Mouse (Mus musculus): ENCODE measurements at regions not wholly inside any gene's neighbourhood (a gene's known extent, or its start where the extent isn't known, plus 50 kb on each side); places are given as distances from the start of the nearest gene placed in this dataset.
A peak's percentile ranks its signal among the peaks of the same experiment; 100 is the strongest.

DNA sequence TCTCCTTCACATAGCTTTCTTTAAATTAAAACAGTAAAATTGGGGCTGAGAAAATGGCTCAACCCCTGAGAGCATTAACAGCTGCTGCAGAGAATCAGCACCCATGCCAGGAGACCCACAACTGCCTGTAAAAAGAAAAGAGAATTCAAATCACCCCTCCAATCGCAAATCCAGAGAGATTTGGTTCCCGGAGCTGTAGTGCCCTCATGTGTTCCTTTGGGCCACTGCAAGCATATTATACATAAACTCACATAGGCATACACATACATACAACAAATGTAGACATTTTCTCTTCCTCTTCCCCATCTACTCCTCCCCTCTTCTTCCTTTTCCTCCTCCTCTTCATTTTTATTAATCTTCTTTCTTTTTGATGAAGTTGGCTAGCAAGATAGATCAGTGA is 616.5 kb downstream of the Dok5 start:
- WGBS = 89% methylated on average over 2 of the region's 2 CpGs
- H3K4me2 ChIP-seq = no peak overlapping the region
- no peak overlapping the region for H3K27ac ChIP-seq (replicated peaks)
- H3K27me3 ChIP-seq = no peaks in the 10 kb centered on the region
- H3K36me3 ChIP-seq = no peaks in the 10 kb centered on the region
- H3K9ac ChIP-seq = no peak overlapping the region
- H3K4me1 ChIP-seq (replicated peaks) = no peaks in the 10 kb centered on the region
- H3K4me3 ChIP-seq = no peak overlapping the region
- no peaks in the 10 kb centered on the region for H3K9me3 ChIP-seq
- ATAC-seq (ENCODE audit: low read depth) = no peak

DNA sequence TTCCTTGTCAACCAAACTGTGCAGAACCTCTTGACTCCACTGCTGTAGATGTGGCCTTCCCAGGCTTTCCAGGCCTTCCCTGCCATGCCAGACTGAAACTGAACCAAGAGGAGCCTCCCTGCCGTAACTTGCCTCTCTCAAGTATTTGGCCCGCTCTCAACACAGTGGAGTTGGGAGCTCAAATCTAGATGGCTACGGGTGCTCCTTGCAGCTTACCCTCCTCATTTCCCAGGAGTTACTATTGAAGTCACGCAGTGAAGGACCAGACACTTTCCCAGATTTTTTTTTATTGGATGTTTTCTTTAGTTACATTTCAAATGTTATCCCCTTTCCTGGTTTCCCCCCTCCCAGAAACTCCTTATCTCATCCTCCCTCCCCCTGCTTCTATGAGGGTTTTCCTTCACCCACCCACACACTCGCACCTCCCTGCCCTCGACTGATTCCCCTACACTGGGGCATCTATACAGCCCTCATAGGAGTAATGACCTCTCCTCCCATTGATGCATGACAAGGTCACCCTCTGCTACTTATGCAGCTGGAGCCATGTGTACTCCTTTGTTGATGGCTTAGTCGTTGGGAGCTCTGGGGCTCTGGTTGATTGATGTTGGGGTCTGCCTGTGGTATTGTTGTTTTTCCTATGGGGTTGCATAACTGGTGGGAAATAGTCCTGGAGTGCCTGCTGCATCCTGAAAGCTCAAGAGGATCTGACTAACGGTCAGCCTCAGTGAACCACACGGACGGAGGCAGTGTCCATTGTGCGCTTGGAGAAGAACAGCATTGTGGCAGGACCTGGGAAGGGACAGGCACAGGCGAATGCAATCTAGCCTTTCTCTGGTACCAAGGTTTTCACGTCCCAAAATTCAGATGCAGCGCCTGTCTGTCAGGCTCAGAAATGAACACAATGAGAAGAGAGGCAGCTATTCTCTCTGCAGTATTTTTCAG is 602.5 kb downstream of the Dok5 start:
- ATAC-seq (ENCODE audit: low read depth) = no peak
- H3K9me3 ChIP-seq = no peaks in the 10 kb centered on the region
- H3K27ac ChIP-seq (replicated peaks) = no peak overlapping the region
- H3K9ac ChIP-seq = no peak overlapping the region
- peaks cover 4% of the 10 kb centered on the region; the same call in 1 of the 2 replicates for H3K4me1 ChIP-seq (replicated peaks)
- H3K4me2 ChIP-seq = no peak overlapping the region
- H3K4me3 ChIP-seq = no peak overlapping the region
- no peaks in the 10 kb centered on the region for H3K27me3 ChIP-seq
- 44% methylated on average over 14 of the region's 14 CpGs for WGBS
- H3K36me3 ChIP-seq = no peaks in the 10 kb centered on the region

DNA sequence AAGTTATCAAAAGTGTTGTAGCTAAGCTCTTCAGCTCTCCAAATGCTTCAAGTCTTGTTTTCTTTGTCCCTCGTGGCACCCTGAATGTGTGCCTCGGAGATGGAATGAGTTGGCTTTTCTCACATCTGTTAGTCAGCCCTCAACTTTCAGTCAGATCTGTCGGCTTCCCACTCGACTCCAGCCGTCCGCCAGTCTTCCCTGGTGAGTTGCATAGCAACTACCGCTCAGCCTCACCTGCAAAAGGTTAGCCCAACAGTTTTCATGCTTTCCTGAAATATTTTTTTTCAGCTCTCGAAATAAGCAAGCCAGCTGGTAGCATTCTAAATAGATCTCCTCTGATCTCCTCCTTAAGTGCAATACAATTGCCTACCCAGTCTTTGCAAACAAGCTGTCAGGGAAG is 601.2 kb downstream of the Dok5 start:
- no peaks in the 10 kb centered on the region for H3K27me3 ChIP-seq
- no peak overlapping the region for H3K4me2 ChIP-seq
- no peaks in the 10 kb centered on the region for H3K9me3 ChIP-seq
- 92% methylated on average over 8 of the region's 8 CpGs for WGBS
- no peak overlapping the region for H3K27ac ChIP-seq (replicated peaks)
- H3K9ac ChIP-seq = no peak overlapping the region
- peaks cover 4% of the 10 kb centered on the region; the same call in 1 of the 2 replicates for H3K4me1 ChIP-seq (replicated peaks)
- no peak overlapping the region for H3K4me3 ChIP-seq
- no peak for ATAC-seq (ENCODE audit: low read depth)
- H3K36me3 ChIP-seq = no peaks in the 10 kb centered on the region

DNA sequence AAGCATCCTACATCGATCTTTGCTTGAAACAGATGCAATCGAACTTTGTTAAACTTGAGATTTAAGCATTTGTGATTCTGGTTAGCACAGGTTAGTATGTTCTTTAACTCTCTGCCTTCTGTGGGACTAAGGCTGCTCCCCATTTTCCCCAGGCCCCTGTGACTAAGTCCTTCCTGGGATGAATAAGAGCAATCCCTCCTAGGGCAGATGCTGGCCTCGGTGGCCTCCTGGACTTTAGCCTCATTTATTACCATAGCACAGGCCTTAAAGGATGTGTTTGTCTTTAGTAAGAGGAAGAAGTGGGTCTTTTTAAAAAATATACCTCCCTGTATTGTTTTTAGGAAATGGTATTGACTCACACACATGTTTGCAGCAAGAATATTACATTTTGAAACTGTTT is 599.9 kb downstream of the Dok5 start:
- no peak for ATAC-seq (ENCODE audit: low read depth)
- 95% methylated on average over 3 of the region's 3 CpGs for WGBS

DNA sequence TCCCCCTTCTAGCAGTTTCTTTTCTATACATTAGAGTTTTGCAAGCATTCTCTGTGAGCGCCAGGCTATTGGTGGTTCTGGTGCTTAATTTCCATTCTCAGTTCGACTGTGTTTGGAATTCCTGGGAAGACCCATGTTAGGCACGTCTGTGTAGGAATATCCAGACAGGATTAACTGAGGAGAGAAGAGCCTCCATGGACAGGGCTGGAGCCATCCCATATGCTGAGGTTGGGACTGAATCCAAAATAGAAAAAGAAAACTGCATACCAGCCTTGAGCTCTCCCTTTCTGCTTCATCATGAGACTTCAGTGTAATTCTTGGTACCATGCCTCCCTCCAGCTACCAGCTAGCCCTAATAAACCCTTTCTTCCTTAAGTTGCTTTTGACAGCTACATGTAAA is 595.3 kb downstream of the Dok5 start:
- Histone ChIP-seq H3K9ac (no peak overlapping the region), H3K36me3 (no peaks in the 10 kb centered on the region), H3K27ac (replicated peaks) (no peak overlapping the region), H3K4me3 (no peak overlapping the region), H3K4me2 (no peak overlapping the region), H3K27me3 (no peaks in the 10 kb centered on the region), H3K9me3 (no peaks in the 10 kb centered on the region), H3K4me1 (replicated peaks) (no peaks in the 10 kb centered on the region)
- ATAC-seq (ENCODE audit: low read depth) = no peak
- WGBS = 83% methylated on average over 3 of the region's 3 CpGs

More for the DNA sequence above, 599.9 kb downstream of the Dok5 start:
- H3K9me3 ChIP-seq = no peaks in the 10 kb centered on the region
- H3K27me3 ChIP-seq = no peaks in the 10 kb centered on the region
- H3K36me3 ChIP-seq = no peaks in the 10 kb centered on the region
- H3K4me1 ChIP-seq (replicated peaks) = peaks cover 4% of the 10 kb centered on the region; the same call in 1 of the 2 replicates
- no peak overlapping the region for H3K4me2 ChIP-seq
- no peak overlapping the region for H3K9ac ChIP-seq
- no peak overlapping the region for H3K27ac ChIP-seq (replicated peaks)
- no peak overlapping the region for H3K4me3 ChIP-seq

DNA sequence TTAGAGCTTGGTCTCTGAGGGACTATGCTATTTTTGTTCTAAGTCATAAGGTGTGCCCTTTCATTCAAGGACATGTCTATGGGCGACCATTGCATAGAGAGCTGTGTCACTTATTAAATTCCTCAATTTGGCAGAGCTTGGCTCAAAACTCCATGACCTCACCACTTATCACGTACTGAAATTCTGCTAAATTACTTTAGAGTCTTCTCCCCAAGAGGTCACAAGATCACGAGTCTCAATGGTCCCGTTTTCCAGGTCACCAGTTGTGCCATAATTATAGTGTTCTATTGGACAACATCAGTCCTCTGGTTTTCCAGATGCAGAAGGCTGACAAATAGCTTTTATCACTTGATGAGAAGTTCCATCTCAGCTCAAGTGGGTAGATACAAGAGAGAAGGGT is 576.9 kb downstream of the Dok5 start:
- no peak for ATAC-seq (ENCODE audit: low read depth)
- Histone ChIP-seq H3K27ac (replicated peaks) (no peak overlapping the region), H3K9ac (no peak overlapping the region), H3K4me1 (replicated peaks) (peaks cover 5% of the 10 kb centered on the region; the same call in 1 of the 2 replicates), H3K9me3 (no peaks in the 10 kb centered on the region), H3K36me3 (no peaks in the 10 kb centered on the region), H3K4me2 (no peak overlapping the region), H3K27me3 (no peaks in the 10 kb centered on the region), H3K4me3 (no peak overlapping the region)
- 84% methylated on average over 4 of the region's 4 CpGs for WGBS

DNA sequence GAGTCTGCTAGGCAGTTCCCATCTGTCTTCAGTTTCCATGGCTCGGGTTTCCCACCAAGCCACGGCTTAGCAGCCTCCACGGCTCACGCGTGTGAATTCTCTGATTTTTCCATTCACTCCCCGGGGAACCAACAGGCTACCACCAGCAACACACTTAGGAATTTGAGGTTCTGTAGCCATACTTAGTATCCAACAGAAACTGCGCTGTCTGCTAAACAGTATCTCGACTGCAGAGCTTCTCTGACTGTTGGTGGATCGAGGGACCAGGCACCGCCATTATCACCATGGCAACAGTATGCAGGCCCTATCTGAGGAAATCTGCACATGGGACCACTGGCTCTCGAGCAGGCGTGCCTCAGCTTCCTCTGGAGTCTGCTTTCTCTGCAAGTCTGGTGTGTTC is 574.4 kb downstream of the Dok5 start:
- Histone ChIP-seq H3K4me3 (no peak overlapping the region), H3K9ac (no peak overlapping the region), H3K36me3 (no peaks in the 10 kb centered on the region), H3K27ac (replicated peaks) (no peak overlapping the region), H3K27me3 (no peaks in the 10 kb centered on the region), H3K4me2 (0 out of 2 replicates have a peak overlapping the region, but pooled peaks have one; percentile 10), H3K4me1 (replicated peaks) (peaks cover 5% of the 10 kb centered on the region; the same call in 1 of the 2 replicates), H3K9me3 (no peaks in the 10 kb centered on the region)
- no peak; the same call in 1 of the 2 replicates for ATAC-seq (ENCODE audit: low read depth)
- 48% methylated on average over 12 of the region's 12 CpGs for WGBS

DNA sequence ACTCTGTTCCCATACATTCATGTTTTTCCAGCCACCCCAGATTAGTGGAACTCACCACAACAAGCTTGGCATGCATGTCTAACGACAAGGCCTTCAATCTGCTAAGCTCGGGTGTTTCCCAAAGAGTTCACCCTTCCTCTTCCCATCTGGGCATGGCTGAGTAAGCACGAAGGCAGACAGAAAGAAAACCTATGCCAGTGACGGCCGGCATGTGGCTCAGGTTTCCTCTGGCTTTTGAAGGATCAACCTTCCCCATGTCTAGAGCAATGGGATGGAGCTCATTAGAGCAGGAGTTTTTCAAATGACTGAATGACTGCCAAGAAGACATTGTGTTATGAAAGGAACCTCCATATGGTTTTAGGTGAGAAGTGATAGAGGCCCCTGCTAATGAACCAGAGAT is 566.9 kb downstream of the Dok5 start:
- H3K9ac ChIP-seq = no peak overlapping the region
- H3K9me3 ChIP-seq = no peaks in the 10 kb centered on the region
- no peaks in the 10 kb centered on the region for H3K4me1 ChIP-seq (replicated peaks)
- H3K27ac ChIP-seq (replicated peaks) = no peak overlapping the region
- no peak overlapping the region for H3K4me3 ChIP-seq
- H3K4me2 ChIP-seq = no peak overlapping the region
- 70% methylated on average over 5 of the region's 5 CpGs for WGBS
- H3K27me3 ChIP-seq = no peaks in the 10 kb centered on the region
- ATAC-seq (ENCODE audit: low read depth) = no peak
- H3K36me3 ChIP-seq = no peaks in the 10 kb centered on the region

DNA sequence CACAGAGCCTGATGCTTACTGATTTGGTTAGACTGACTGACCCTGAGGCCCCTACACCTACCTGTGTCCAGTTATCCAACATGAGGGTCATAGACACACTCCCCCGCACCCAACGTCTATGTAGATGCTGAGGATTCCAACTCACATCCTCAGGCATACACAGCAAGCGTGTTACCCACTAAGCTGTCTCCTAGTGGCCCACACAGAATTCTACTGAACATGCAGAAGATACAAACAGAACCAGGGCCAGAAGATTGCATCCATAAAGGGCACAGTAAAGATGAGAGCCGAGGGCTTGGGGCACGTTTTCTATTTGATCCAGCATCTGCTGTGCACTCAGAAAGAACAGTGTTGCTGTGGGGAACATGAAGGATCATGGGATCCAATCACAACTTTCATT is 564.0 kb downstream of the Dok5 start:
- ATAC-seq (ENCODE audit: low read depth) = no peak
- H3K36me3 ChIP-seq = no peaks in the 10 kb centered on the region
- H3K4me3 ChIP-seq = no peak overlapping the region
- no peak overlapping the region for H3K4me2 ChIP-seq
- H3K9me3 ChIP-seq = no peaks in the 10 kb centered on the region
- no peaks in the 10 kb centered on the region for H3K4me1 ChIP-seq (replicated peaks)
- no peak overlapping the region for H3K9ac ChIP-seq
- no peak overlapping the region for H3K27ac ChIP-seq (replicated peaks)
- no peaks in the 10 kb centered on the region for H3K27me3 ChIP-seq
- 90% methylated on average over 5 of the region's 5 CpGs for WGBS

DNA sequence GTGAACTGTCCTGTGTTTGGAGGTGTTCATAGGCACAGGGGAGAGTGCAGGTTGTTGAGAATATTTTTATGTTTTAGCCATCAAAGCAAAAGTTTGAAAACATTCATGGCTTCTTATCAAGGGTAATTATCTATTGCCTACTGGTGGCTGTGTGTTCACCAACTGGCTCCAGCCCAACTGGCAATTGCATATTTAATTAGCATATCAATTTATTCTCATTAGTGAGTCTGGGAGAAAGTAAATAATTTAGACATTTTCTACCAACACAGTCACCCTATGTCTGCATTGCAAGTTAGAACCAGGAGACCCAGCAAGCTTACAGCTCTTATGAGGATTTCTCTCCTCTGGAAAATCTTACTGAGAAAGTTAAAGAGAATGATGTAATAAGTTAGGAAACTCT is 561.0 kb downstream of the Dok5 start:
- Histone ChIP-seq H3K4me3 (no peak overlapping the region), H3K27ac (replicated peaks) (no peak overlapping the region), H3K9me3 (no peaks in the 10 kb centered on the region), H3K27me3 (no peaks in the 10 kb centered on the region), H3K9ac (no peak overlapping the region), H3K36me3 (no peaks in the 10 kb centered on the region), H3K4me1 (replicated peaks) (no peaks in the 10 kb centered on the region), H3K4me2 (no peak overlapping the region)
- ATAC-seq (ENCODE audit: low read depth) = no peak

DNA sequence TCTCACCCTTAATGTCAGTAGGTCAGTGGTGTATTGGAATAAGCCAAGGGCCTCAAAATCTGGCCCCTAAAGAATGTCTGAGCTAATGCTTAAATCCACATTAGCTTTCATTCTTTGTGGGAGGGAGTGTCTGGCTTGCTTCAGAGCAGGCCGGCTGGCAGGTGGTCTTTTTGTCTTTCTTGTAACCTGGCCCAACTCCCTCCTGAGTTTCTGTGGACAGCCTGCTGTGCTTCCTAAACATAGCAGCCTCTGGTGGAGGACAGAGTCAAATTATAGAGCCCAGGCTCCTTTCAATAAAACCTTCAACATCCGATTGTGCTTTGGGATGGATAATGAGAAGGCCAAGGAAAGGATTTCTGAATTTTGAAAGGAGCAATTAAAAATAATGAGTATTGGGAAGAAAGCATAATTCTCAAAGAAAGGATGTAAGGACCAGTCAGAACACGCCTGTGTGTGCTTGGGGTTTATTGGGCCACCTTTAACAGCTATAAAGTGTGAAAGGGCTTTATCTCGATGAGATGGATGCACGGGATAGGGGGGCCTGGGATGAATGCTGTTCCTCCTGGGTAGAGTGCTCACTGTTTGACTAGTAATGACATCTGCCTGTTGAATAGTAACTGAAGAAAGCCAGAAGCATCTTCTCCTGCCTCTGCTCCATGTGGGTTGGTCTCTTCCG is 554.2 kb downstream of the Dok5 start:
- no peak for ATAC-seq (ENCODE audit: low read depth)
- 16% methylated on average over 6 of the region's 6 CpGs for WGBS
- Histone ChIP-seq H3K4me1 (replicated peaks) (no peaks in the 10 kb centered on the region), H3K27ac (replicated peaks) (no peak overlapping the region), H3K36me3 (no peaks in the 10 kb centered on the region), H3K9me3 (peaks cover 7% of the 10 kb centered on the region; the same call in 1 of the 2 replicates), H3K4me2 (no peak overlapping the region), H3K4me3 (no peak overlapping the region), H3K9ac (no peak overlapping the region), H3K27me3 (no peaks in the 10 kb centered on the region)

DNA sequence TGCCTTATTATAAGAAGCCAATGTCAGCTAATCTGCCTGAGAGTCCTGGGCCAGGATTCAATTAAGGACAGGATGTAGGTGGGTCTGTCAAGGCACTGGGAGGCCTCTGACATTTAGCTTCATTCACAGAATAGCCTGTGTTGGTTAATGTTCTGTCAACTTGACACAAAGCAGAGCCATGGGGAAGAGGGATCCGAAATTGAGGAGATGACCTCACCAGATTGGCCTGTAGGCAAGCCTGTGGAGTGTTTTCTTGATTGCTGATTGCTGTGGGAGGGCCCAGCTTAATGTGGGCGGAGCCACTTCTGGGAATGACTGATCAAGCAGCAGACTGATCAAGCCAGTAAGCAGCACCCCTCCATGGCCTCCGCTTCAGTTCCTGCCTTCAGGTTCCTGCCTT is 548.5 kb downstream of the Dok5 start:
- Histone ChIP-seq H3K4me2 (no peak overlapping the region), H3K36me3 (no peaks in the 10 kb centered on the region), H3K4me3 (no peak overlapping the region), H3K9ac (no peak overlapping the region), H3K4me1 (replicated peaks) (no peaks in the 10 kb centered on the region), H3K27me3 (no peaks in the 10 kb centered on the region), H3K9me3 (peaks cover 7% of the 10 kb centered on the region; the same call in 1 of the 2 replicates), H3K27ac (replicated peaks) (no peak overlapping the region)
- WGBS = 78% methylated on average over 3 of the region's 3 CpGs
- ATAC-seq (ENCODE audit: low read depth) = no peak
